Mouse (Mus musculus): ENCODE results near the gene Med27.
"Not testable (repeated sequence)": the region's sequence is repeated elsewhere in the genome, so short reads cannot be mapped to it uniquely, and the experiment has no call there.

Gene Med27

DNA sequence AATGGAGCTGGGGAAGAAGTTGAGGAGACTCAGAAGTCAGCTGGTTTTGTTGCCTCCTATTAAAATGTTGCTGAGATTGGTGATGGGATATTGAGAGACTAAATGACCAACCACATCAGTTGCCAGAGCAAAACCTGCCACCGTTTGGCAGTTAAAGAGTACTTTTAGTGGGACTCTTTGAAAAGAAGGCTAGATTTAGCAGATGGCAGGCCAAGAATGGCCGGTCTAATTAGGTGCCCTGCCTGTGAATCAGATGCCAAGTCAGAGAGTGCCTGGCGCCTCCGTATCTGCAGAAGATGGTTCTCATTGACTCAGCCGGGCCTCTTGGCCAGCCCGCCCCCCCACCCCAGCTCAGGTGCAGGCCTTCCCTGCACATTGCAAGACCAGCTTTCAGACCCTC is 173.6 kb downstream of the Med27 start:
- no peak for DNase-seq (ENCODE audit: low read depth)

DNA sequence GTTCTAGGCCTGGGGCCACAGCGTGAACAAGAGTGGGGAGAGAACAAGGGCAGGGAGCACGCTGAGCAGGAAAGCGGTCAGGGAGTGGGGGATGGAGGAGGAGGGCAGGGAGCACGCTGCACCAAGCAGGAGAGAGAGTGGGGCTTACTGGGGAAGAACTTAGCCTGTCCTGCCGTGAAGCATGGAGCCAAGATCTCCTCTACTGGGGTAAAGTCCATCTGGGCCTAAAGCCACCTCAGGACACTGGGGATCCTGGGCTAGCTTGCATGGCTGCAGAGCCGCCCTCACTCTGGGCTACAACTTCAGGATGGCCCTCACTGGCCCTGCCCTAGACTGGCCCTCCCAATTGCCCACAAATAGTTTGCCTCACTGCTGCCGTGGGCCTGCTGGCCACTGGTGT is 174.9 kb downstream of the Med27 start:
- no peak for DNase-seq (ENCODE audit: low read depth)

DNA sequence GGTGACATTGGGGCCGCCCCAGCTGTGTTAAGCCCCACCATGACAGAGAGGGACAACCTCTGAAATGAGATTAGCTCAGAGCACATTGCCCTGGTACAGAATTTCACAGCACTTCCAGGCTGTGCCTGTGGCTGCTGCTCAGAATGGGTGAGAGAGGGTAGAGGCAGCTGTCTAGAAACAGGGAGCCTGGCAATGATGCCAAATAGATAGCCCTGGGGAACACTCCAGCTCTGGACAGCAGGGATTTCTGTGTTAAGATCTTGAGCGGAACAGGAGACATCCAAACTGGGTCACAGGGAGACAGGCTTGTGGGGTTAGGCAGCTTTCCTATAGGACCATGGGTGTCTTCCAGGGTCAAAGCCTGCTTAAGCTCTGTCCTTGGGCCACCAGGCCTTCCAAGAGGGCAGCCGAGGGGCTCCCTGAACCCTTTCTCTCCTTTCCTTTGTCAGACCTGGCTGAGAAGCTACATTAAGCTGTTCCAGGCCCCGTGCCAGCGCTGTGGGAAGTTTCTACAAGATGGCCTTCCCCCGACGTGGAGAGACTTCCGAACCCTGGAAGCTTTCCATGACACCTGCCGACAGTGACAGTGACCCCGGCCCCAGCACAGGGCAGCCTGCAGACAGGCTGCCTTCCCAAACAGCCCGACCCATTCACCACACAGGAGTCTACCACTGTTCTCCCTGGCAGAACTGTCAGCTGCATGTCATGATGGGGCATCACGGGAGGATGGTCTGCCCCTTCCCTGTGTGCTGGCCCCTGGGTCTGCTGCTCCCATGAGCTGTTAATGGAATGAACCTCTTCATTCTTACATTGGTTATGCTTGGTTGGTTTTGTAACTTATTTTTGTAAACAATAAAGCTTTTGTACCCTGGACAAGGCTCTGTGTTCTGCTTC is 177.5 kb downstream of the Med27 start:
- DNase-seq (ENCODE audit: low read depth), result no peak

DNA sequence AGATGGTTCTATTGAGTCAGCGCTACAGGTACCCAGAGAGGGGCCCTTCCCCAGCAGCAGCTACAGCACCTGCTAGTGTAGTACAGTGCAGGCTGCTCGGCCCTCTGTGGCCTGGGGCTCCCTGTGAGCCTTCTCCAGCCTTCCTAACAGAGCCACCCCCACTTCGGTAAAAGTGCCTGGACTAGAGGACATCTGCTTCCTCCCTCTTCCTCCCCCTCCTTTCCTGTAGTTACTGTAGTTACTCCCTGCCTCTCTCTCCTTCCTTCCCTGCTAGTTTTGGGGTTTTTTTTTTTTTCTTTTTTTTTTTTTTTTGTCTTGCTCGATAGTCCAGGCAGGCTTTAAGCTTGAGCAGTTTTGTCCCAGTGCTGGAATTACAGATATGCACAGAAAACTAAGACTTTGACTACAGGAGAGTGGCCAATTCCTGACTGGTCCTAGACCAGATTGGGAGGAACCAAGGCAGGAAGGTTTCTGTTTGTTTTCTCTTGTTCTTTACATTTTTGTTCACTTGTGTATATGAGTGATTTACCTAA is 178.7 kb downstream of the Med27 start:
- DNase-seq (ENCODE audit: low read depth), result no peak

DNA sequence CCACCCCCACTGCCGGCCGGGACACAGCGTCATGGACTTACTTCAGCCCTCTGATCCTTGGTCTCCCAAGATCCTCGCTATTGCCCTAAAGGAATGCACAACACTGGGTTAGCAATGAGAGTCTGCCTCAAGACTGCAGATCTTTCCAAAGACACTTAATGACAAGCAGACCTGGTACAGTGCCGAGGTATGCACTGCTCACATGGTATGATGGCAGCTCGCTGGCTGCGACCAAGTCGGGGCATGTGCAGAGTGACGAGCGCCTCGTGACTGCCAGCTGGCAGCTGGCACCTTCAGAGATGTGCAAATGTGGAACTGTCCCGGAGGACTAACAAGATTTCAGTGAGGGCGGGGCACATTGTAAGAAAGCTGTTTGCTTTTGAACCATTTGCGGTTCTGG is 179.6 kb downstream of the Med27 start:
- no peak for DNase-seq (ENCODE audit: low read depth)

DNA sequence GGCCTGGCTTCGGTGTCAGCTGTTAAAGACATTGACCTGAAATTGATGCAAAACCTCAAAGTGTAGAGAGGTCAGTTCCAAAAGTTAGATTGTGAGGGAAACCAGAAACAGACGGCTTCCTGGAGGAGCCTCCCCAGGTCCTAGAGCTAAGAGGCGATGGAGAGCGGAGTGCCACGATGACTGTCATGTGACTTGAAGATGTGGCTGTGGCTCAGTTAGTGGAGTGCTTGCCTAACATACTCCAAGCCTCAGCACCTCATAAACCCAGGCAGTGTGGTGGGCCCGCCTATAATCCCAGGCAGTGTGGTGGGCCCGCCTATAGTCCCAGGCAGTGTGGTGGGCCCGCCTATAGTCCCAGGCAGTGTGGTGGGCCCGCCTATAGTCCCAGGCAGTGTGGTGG is 180.9 kb downstream of the Med27 start:
- not testable (repeated sequence) for DNase-seq (ENCODE audit: low read depth)

DNA sequence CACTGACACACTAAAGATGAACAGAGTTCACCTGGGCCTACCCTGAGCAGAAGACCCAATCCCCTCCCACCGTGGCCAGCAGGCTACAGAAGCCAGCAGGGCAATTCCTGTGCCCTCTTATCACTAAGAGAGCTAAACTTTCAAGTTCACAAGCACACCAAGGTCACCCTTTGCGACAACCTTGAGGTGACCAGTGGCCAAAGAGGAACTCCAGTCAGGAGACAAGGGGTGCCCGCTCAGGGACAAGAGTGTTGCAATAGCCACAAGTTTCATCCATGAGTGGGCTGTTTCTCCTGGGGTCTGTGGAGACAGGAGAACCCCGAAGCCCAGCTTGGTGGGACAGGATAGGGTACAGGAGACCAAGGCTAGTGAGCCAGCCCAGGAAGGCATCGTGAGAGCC is 182.2 kb downstream of the Med27 start:
- DNase-seq (ENCODE audit: low read depth), result no peak

DNA sequence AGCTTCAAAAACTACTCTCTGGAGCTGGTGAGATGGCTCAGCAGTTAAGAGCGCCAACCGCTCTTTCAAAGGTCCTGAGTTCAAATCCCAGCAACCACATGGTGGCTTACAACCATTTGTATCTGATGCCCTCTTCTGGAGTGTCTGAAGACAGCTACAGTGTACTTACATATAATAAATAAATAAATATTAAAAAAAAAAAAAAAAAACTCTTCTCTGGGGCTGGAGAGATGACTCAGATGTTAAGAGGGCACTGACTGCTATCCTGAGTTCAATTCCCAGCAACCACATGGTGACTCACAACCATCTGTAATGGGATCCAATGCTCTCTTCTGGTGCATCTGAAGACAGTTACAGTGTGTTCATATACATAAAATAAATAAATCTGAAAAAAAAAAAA is 183.2 kb downstream of the Med27 start:
- DNase-seq (ENCODE audit: low read depth), result not testable (repeated sequence)

DNA sequence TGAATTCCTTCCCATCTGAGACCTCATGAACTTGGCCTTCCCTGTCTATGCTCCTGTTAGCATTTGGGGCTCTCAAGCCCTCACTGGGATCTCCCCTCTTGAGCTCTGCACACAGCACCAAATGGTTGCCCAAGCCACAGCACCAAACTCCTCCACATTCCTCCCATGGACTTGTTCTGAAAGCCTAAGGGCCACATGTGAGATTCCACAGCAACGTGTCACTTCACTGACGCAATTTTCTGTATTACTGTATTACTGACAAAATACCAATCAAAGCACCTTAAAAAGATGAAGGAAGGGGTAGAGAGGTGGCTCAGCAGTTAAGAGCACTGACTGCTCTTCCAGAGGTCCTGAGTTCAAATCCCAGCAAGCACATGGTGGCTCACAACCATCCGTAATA is 185.6 kb downstream of the Med27 start:
- DNase-seq (ENCODE audit: low read depth), result no peak

DNA sequence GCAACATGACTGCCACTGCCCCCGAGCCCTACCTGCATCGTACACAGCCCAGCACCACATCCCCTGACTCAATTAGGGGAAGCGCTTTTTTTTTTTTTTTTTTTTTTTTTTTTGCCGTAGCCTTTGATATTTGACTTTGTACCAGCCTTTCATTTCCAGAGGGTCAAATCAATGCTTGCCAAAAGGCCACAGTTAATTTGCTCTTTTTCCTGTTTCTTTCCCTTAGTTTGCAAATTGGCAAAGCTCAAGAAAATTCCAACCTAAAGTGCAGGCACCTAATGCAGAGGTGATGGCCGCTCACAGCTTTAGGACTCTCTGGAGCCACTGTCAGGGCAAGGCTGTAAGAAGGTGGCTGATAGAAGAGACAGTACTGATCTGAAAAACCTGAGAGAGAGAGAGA is 186.3 kb downstream of the Med27 start:
- no peak for DNase-seq (ENCODE audit: low read depth)

DNA sequence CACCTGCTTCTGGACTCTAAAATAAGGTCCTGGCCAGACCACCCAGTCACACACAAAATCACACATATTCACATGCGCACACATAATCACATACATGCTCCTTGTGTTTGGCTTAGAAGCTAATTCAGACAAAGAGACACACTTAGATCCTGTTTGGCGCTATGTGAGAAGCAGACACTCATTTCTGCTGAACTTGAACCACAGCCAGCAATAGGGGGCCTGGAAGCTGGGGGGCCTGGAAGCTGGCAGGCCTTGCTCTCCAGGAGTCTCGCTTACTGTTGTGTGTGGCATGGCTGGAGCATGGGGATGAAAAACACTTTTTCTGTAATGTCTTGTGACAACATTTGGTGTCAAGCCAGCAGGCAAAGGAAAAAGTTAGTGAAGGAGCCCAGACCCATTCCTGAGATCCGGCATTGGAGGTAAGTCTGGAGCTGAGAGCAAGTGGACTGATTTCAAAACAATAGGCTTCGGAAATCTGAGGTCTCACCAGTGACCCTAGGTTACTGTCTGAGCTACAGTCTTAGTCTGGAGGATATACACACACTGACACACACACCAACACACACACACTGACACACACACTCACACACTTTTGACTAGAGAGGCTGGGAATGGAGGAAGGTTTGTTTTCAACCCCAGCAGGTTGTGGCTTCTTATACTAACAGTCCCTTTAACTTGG is 189.1 kb downstream of the Med27 start:
- DNase-seq (ENCODE audit: low read depth), result no peak

DNA sequence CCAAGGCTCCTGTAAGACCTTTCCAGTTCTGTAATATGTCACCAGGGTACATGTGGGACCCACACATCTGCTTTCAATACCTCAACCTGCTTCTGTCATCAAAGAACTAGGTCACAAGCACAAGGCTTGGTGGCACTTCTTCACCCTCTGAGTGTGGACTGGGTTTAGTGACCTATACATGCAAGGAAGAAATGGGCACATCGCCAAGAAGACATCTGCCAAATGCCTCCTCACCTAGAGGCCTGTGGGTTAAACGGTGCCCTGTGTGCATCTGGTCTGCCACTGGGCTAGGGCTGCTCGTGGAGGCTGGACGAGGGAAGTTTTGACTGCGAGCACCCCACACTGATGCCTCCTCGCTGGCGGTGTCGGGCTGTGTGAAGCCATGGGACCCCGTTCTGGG is 189.9 kb downstream of the Med27 start:
- DNase-seq (ENCODE audit: low read depth), result no peak

DNA sequence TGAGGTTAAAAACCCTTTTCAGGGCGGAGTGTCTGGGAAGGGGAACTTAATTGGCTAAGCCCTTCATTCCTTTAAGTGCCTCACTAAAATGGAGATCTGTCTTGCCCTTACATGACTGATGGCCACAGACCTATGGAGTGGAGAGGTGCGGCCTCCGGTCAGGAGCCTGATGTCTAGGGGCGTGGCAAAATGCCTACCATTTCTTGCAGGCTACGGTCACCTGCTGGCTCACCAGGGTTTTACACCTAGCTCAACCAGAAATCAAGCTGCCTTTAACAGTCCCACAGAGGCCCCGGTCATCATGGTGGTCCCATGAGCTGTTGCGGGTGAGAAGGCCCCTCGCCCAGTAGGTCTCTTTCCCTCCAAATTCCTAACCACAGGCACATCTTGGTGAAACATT is 190.7 kb downstream of the Med27 start:
- DNase-seq (ENCODE audit: low read depth), result no peak

DNA sequence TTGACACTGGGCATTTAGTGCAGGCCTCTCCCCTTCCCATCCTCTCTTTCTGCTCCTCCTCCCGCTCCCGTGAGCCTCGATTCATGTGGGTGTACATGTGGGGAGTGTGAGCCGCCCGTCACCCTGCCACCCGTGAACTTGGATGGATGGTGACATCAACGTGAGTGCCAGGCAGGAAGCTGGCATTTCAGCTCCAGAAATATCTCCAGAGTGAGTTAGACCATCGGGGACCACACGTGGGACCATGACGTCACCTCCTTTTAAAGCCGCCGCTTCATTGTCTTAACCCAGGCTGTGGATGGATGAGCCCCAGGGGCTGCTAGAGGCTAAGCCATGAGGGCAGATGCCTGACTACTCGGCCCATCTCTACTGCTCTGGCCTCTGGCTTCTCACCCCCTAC is 195.4 kb downstream of the Med27 start:
- no peak for DNase-seq (ENCODE audit: low read depth)

DNA sequence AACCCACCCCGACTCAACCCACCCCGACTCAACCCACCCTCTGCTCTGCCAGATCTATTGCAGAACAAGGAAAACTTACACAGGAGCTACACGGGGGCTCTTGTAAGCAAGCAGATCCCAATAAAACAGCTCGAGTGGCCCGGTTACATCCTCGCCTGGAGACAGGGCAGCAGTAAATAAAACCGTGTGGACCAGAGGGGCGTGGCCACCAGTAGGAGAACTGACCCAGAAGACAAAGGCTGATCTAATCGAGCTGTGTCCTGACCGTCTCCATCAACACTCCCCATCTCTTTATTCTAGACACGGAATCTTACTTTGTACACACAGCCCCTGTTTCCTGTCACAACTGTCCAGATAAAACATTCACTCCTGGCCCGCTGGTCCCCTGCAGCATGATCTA is 200.0 kb downstream of the Med27 start:
- DNase-seq (ENCODE audit: low read depth), result no peak

DNA sequence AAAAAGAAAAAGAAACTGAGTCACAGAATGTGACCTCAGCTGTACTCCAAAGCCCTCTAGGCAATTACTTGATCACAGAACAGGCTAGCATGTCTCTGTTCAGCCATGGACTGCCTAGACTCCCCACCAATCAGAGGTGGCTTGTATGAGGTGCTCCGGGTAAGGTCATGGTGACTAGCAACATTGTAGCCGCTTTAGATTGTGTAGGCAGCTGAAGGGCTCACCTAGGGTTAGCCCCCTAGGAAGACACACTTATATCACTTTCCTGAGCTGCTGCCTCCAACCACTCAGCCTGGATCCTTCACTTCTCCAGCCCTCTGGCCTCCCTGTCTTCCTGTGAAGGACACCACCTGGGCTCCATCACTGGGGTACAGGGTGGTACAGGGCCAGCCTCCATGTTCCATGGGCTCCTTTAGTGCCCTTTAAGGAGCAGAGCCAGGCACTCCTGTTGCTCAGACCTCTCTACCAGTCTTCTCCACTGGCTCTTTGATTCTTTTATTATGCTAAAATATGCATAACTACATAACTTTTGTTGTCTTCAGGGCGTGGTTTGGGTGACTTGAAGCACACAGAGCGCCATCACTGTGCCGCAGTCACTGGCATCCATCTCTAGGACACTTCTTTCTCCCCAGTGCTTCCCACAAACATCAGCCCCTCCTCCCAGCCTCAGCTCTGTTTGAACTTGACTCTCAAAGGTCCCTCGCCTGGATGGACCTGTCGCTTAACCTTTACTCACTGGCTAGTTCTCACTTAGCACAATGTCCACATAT is 205.4 kb downstream of the Med27 start:
- DNase-seq (ENCODE audit: low read depth), result no peak

DNA sequence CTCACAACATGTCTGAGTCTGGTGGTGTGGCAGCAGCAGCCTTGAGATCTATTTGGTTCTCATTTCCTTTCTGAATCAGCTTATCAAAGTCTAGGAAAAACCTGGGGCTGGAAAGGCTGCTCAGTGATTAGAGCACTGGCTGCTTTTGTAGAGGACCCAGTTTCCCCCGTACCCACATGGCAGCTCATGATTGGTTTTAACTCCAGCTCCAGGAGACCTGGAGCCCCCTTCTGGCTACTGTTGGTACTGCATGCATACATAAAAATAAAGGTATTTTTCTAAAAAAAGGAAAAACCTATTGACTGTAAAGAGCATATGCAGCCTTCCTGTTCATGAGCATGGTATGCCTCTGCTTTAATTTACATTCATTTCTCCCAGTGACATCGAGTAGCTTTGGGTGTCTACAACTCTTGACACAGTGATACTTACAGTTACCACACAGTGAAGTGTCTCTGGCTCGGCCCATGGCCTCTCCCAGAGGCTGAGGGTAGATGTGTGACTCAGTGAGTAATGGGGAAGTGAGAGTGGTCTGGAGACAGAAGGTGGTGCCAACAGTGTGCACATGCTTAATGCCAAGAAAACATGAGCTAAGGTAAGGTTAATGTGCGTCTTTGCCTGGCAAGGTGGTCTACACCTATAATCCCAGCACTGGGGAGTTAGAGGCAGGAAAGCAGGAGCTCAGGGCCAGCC is 207.5 kb downstream of the Med27 start:
- peak; percentile 68 for DNase-seq (ENCODE audit: low read depth)

DNA sequence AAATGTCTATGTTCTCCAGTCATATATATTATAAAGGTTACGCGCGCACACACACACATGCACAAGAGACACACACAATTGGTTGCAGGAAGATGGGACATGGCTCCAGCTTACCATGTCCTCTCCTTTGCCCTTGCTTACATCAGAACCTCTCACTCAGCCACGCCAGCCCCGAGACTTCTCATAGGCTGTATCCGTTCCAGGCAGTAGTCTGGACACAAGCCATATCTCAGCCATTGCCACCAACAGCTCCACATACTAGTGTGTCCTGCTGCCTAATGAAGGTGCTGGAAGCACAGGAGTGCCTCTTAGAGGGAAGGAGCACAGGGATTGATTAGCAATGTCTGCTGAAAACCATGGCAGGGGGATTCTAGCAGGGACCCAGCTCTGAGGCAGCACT is 211.9 kb downstream of the Med27 start:
- DNase-seq (ENCODE audit: low read depth), result no peak

DNA sequence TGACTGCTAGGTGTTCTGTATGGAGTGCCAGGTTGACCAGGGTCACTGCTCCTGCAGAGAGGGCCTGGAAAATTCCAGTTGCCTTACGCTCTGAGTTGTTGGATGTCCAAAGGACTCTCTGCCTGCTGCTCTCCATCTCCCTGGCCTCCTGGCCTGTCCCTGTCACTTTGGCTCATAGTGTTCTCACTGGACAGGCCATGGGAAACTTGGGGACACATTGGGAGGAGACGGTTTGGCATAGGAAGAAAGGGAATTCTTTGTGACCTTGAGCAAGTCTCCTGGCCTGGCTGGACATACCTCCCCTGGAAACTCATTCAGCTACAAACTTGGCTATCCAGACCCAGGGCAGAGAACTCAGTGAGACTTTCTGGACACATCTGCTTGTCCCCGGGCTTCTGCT is 213.3 kb downstream of the Med27 start:
- no peak for DNase-seq (ENCODE audit: low read depth)

DNA sequence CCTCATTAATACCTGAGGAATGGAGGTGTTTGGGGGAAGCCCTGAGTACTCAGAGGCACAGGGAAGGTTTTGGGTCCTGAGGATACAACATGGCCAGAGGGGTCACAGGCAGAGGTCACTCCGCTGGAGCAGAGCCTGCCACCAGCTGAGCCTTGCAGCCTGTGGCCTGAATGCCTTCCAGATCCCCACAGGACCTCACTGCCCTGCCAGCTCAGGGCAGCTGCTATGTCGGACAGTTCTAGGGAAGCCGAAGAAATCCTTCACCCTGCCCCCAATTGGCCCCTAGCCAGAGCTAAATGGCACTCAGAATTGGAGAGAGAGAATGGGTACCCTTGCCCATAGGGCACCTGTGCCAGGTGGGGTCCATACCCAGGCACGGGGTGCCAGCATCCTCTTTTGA is 214.8 kb downstream of the Med27 start:
- no peak for DNase-seq (ENCODE audit: low read depth)

DNA sequence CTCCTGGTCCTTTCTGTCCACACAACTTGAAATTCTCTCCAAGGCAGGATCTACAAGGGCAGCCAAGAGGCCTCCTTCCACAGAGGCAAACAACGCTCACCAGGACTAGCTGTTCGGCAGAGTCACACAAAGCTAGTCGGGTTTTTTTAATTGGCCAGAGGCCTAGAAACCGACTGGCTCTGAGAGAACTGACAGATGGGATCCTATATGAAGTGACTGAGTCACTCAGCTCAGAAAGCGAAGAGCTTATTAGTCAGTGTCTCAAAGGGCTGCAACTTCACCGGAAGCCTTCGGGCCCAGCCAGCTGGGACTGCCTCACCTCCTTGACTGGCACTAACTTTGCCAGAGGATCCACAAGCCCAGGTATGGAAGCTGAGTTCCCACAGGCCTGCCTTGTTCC is 217.4 kb downstream of the Med27 start:
- no peak for DNase-seq (ENCODE audit: low read depth)

All from induced T-regulatory cell, adult 2 months (primary cell).